Mouse (Mus musculus): Measurements from ENCODE around the gene Wdr34. TPM values are rescaled to one million over a fixed set of nuclear protein-coding genes. Genes with fewer than 3 reads are reported as not detected.

Wdr34 gene
- polyA plus RNA-seq, 1 experiment from 2014 or later = 24.1 TPM

DNA sequence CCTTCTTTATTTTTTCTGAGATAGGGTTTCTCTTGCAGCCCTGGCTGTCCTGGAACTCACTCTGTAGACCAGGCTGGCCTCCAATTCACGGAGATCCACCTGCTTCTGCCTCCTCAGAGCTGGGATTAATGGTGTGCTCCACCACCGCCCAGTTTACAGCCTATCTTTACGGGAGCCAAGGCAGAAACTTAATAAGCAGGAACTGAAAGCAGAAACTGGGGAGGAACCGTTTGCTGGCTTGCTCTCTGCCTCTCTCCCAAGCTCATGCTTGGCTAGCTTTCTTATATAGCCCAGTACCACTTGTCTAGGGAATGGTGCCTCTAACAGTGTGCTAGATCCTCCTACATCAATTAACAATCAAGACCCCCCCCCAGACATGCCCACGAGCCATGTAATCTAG lies 35.4 kb upstream of the Wdr34 start:
- Histone ChIP-seq H3K9me3 (replicated peaks; ENCODE audit: control insufficient read depth, low read length) (0 out of 2 replicates have a peak, but pooled peaks cover 3% of the 10 kb centered on the region), H3K4me3 (ENCODE audit: low read length) (no peak overlapping the region), H3K27ac (ENCODE audit: low read length) (no peak overlapping the region), H3K4me1 (ENCODE audit: control insufficient read depth, insufficient read depth, low read length) (peaks cover 2% of the 10 kb centered on the region; the same call in 1 of the 2 replicates), H3K4me2 (ENCODE audit: low read depth, low read length) (no peak overlapping the region), H3K9ac (ENCODE audit: low read length) (no peak overlapping the region), H3K27me3 (ENCODE audit: control insufficient read depth, insufficient read depth, low read length) (no peaks in the 10 kb centered on the region), H3K36me3 (ENCODE audit: control insufficient read depth, insufficient read depth) (peaks cover 7% of the 10 kb centered on the region; the same call in 1 of the 2 replicates)
- ATAC-seq (replicated peaks; ENCODE audit: extremely low read depth, insufficient read depth, low FRiP score) = no peak
- WGBS = 56% methylated on average over 5 of the region's 5 CpGs

DNA sequence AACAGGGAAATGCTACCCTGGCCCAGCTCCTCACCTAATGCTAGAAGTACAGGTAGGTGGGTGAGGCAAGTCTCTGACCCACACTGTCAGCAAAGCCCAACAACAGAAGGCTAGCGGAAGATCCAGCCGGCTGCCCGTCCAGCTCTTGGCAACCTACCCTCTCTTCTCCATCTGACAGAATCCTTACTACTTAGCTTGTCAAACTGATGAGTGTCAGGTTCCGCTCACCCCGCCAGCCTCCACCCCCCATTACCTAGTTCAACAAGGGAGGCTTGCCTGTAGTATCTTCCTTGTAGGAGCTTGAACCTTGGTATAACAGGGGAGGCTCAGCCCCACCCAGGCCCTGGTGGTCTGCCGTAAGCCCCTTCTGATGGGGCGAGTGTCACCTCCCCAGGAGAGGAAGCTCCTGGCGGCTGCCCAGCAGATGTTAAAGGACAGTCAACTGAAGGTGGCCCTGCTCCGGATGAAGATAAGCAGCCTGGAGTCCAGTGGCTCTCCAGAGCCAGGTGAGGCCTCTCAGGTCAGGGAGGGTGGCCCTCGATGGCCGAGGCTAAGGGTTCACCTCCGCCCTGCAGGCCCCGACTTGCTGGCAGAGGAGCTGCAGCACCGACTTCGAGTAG lies 31.6 kb upstream of the Wdr34 start:
- no peak for ATAC-seq (replicated peaks; ENCODE audit: extremely low read depth, insufficient read depth, low FRiP score)
- WGBS = 76% methylated on average over 15 of the region's 15 CpGs
- Histone ChIP-seq H3K4me2 (ENCODE audit: low read depth, low read length) (no peak overlapping the region), H3K36me3 (ENCODE audit: control insufficient read depth, insufficient read depth) (no peaks in the 10 kb centered on the region), H3K4me1 (ENCODE audit: control insufficient read depth, insufficient read depth, low read length) (peaks cover 11% of the 10 kb centered on the region), H3K27me3 (ENCODE audit: control insufficient read depth, insufficient read depth, low read length) (no peaks in the 10 kb centered on the region), H3K9ac (ENCODE audit: low read length) (no peak overlapping the region), H3K27ac (ENCODE audit: low read length) (no peak overlapping the region), H3K4me3 (ENCODE audit: low read length) (no peak overlapping the region), H3K9me3 (replicated peaks; ENCODE audit: control insufficient read depth, low read length) (no peaks in the 10 kb centered on the region)

DNA sequence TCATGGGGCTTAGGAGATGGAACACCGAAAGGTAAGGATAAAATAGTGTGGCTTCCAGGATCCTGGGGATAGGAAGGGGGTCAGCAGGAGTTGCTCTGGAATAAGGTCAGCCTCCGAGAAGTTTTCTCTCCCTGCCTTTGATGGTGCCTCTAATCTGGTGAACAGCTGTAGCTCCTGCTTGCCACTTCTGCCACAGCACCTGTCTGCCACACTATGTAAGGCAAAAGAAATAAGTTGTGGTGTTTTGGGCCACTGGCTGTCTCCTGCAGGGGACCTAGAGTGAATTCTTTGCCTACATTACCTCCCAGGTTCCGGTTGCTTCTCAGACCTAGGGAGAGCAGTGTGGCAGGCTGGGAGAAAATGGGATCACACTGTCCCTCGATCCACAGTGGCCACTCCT lies 30.1 kb upstream of the Wdr34 start:
- Histone ChIP-seq H3K4me1 (ENCODE audit: control insufficient read depth, insufficient read depth, low read length) (peaks cover 8% of the 10 kb centered on the region), H3K27me3 (ENCODE audit: control insufficient read depth, insufficient read depth, low read length) (no peaks in the 10 kb centered on the region), H3K9me3 (replicated peaks; ENCODE audit: control insufficient read depth, low read length) (no peaks in the 10 kb centered on the region), H3K4me3 (ENCODE audit: low read length) (peak overlapping the region; percentile 22; the same call in 1 of the 2 replicates), H3K9ac (ENCODE audit: low read length) (peak overlapping the region; percentile 77), H3K4me2 (ENCODE audit: low read depth, low read length) (peak overlapping the region; percentile 99), H3K27ac (ENCODE audit: low read length) (peak overlapping the region; percentile 85), H3K36me3 (ENCODE audit: control insufficient read depth, insufficient read depth) (no peaks in the 10 kb centered on the region)
- 69% methylated on average over 4 of the region's 4 CpGs for WGBS
- no peak for ATAC-seq (replicated peaks; ENCODE audit: extremely low read depth, insufficient read depth, low FRiP score)

DNA sequence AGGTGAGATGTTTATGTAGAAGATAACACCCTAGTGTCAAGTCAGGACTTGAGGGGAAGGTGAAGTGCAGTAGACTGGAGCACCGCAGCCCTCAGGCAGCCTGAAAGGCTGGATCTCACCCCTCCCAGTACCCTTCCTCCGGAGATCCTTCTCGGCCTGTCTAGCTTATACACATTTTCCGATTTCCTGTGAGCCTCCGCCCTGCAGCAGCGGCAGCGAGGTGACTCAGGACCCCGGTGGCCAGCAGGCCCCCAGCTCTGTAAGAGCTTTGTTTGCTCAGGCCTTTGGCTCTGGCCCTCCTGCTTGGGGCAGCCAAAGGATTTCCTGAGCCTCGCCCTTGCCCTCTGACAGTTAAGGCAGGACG lies 29.6 kb upstream of the Wdr34 start:
- peaks cover 8% of the 10 kb centered on the region for H3K4me1 ChIP-seq (ENCODE audit: control insufficient read depth, insufficient read depth, low read length)
- WGBS = 22% methylated on average over 10 of the region's 10 CpGs
- H3K9me3 ChIP-seq (replicated peaks; ENCODE audit: control insufficient read depth, low read length) = no peaks in the 10 kb centered on the region
- H3K27me3 ChIP-seq (ENCODE audit: control insufficient read depth, insufficient read depth, low read length) = no peaks in the 10 kb centered on the region
- peak overlapping the region; percentile 69 for H3K4me3 ChIP-seq (ENCODE audit: low read length)
- no peaks in the 10 kb centered on the region for H3K36me3 ChIP-seq (ENCODE audit: control insufficient read depth, insufficient read depth)
- H3K27ac ChIP-seq (ENCODE audit: low read length) = peak overlapping the region; percentile 85
- peak; percentile 50 for ATAC-seq (replicated peaks; ENCODE audit: extremely low read depth, insufficient read depth, low FRiP score)
- H3K9ac ChIP-seq (ENCODE audit: low read length) = peak overlapping the region; percentile 77
- H3K4me2 ChIP-seq (ENCODE audit: low read depth, low read length) = peak overlapping the region; percentile 99

DNA sequence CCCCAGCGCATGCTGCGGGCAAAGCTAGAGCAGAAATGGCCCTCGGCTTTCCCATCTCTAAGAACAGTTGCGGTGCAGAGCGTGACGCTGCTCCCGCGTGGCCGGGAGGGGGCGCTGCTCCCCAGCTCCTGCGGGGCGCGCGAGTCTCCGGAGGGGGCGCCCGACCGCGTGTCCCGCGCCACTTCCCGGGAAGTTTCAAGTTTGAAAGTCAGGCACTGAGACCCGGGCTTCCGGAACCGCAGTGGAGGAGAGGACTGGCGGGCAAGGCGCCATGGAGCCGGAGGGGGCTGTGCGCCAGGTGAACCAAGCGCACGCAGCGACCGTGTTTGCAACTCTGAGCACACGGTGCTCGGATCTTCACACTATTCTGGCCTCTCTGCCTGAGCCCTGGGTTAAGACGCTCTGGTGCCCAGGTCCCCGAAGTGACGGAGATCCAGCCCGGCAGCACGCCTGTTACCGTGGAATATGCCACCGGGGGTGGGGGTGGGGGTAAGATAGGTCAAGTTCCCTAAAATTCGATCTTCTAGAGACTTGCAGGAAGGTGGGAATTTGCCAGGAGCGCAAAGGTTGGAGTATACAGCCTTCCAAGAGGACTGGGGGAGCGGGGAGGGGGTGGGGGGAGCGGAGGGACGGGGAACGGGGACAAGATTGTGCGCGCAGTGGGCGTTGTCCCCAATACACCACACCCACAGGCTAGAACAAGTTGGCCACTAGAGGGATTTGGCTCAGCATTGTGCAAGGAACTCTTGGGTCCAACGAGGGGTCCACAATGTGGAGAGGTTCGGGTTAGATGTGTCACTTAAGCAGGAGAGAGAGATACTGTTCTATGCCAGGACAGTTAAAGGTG lies 29.0 kb upstream of the Wdr34 start, which contains the start of gene Pkn3:
Gene Pkn3, plus strand, starts transcription at position 183 of the 847 bp plus-strand sequence.
- ATAC-seq (replicated peaks; ENCODE audit: extremely low read depth, insufficient read depth, low FRiP score) = peak; percentile 68
- H3K4me3 ChIP-seq (ENCODE audit: low read length) = peak within 1 kb of the TSS; percentile 69
- peaks cover 8% of the 10 kb centered on the region for H3K4me1 ChIP-seq (ENCODE audit: control insufficient read depth, insufficient read depth, low read length)
- no peaks in the 10 kb centered on the region for H3K9me3 ChIP-seq (replicated peaks; ENCODE audit: control insufficient read depth, low read length)
- peak within 1 kb of the TSS; percentile 85 for H3K27ac ChIP-seq (ENCODE audit: low read length)
- peak within 1 kb of the TSS; percentile 99 for H3K4me2 ChIP-seq (ENCODE audit: low read depth, low read length)
- WGBS = under 1% methylated on average over 53 of the region's 53 CpGs
- H3K9ac ChIP-seq (ENCODE audit: low read length) = peak within 1 kb of the TSS; percentile 77
- no peaks in the 10 kb centered on the region for H3K27me3 ChIP-seq (ENCODE audit: control insufficient read depth, insufficient read depth, low read length)
- peaks cover 3% of the 10 kb centered on the region for H3K36me3 ChIP-seq (ENCODE audit: control insufficient read depth, insufficient read depth)

DNA sequence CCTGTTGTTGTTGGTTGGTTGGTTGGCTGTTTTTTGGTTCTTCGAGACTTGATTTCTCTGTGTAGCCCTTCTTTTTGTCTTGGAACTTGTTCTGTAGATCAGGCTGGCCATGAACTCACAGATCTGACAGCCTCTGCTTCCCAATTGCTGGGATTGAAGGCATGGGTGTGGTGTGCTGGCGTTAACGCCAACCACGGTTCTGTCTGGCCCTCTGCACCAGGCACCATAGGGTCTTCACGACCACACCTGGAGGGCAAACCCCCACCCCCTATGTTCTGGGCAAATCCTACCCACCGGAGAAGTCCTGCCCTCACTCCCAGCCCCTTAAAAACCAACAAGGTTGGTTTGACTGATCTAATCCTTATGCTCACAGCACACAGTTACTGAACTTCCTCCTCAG lies 28.3 kb upstream of the Wdr34 start:
- no peaks in the 10 kb centered on the region for H3K27me3 ChIP-seq (ENCODE audit: control insufficient read depth, insufficient read depth, low read length)
- H3K9me3 ChIP-seq (replicated peaks; ENCODE audit: control insufficient read depth, low read length) = no peaks in the 10 kb centered on the region
- H3K9ac ChIP-seq (ENCODE audit: low read length) = peak overlapping the region; percentile 77
- ATAC-seq (replicated peaks; ENCODE audit: extremely low read depth, insufficient read depth, low FRiP score) = no peak
- 57% methylated on average over 6 of the region's 6 CpGs for WGBS
- H3K4me3 ChIP-seq (ENCODE audit: low read length) = peak overlapping the region; percentile 69
- H3K27ac ChIP-seq (ENCODE audit: low read length) = peak overlapping the region; percentile 43; the same call in 1 of the 2 replicates
- H3K36me3 ChIP-seq (ENCODE audit: control insufficient read depth, insufficient read depth) = peaks cover 7% of the 10 kb centered on the region
- H3K4me2 ChIP-seq (ENCODE audit: low read depth, low read length) = peak overlapping the region; percentile 99
- H3K4me1 ChIP-seq (ENCODE audit: control insufficient read depth, insufficient read depth, low read length) = peaks cover 8% of the 10 kb centered on the region

DNA sequence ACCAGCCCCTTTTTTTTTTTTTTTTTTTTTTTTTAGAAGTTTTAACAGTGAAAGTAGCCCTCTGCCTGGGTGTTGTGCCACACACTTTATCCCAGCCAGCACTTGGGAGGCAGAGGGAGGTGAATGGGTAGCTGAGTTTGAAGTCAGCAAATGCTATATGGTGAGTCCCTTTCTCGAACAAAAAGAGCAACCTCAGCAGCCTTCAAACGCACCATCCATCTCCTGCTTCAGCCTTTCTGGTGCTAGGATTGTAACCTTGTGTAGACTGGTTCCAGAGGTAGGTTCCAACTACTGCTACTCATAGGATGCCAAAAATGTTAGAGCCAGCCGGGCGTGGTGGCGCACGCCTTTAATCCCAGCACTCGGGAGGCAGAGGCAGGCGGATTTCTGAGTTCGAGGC lies 27.8 kb upstream of the Wdr34 start:
- WGBS = 91% methylated on average over 9 of the region's 9 CpGs
- Histone ChIP-seq H3K4me3 (ENCODE audit: low read length) (no peak overlapping the region), H3K27me3 (ENCODE audit: control insufficient read depth, insufficient read depth, low read length) (no peaks in the 10 kb centered on the region), H3K4me1 (ENCODE audit: control insufficient read depth, insufficient read depth, low read length) (peaks cover 8% of the 10 kb centered on the region), H3K9ac (ENCODE audit: low read length) (no peak overlapping the region), H3K36me3 (ENCODE audit: control insufficient read depth, insufficient read depth) (peaks cover 7% of the 10 kb centered on the region), H3K9me3 (replicated peaks; ENCODE audit: control insufficient read depth, low read length) (no peaks in the 10 kb centered on the region), H3K27ac (ENCODE audit: low read length) (no peak overlapping the region), H3K4me2 (ENCODE audit: low read depth, low read length) (no peak overlapping the region)
- ATAC-seq (replicated peaks; ENCODE audit: extremely low read depth, insufficient read depth, low FRiP score) = no peak

GRCm38 (mm10) chr2:30075625-30076024 lies 26.9 kb upstream of the Wdr34 start:
- ATAC-seq (replicated peaks; ENCODE audit: extremely low read depth, insufficient read depth, low FRiP score) = no peak
- H3K27ac ChIP-seq (ENCODE audit: low read length) = no peak overlapping the region
- H3K27me3 ChIP-seq (ENCODE audit: control insufficient read depth, insufficient read depth, low read length) = no peaks in the 10 kb centered on the region
- peaks cover 8% of the 10 kb centered on the region for H3K36me3 ChIP-seq (ENCODE audit: control insufficient read depth, insufficient read depth)
- WGBS = 78% methylated on average over 3 of the region's 3 CpGs
- H3K4me2 ChIP-seq (ENCODE audit: low read depth, low read length) = no peak overlapping the region
- H3K4me1 ChIP-seq (ENCODE audit: control insufficient read depth, insufficient read depth, low read length) = peaks cover 8% of the 10 kb centered on the region
- H3K9ac ChIP-seq (ENCODE audit: low read length) = no peak overlapping the region
- H3K4me3 ChIP-seq (ENCODE audit: low read length) = no peak overlapping the region
- no peaks in the 10 kb centered on the region for H3K9me3 ChIP-seq (replicated peaks; ENCODE audit: control insufficient read depth, low read length)

DNA sequence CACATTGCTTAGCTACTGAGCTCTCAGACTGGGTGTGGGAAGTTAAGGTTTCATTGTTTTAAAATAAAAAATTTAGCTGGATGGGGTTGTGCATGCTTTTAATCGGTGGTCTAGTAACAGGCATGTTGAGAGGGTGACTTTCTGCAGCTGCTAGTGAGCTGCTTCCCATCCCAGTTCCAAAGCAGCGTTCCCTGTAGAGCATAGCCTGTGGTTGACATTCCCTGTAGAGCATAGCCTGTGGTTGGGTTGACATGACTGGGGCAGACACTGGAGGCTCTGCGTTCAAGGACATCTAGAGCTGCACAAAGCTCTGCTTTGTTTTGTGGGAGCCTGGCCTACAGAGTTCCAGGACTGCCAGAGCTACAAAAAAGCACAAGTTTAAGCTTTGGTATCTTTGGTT lies 24.6 kb upstream of the Wdr34 start:
- H3K4me2 ChIP-seq (ENCODE audit: low read depth, low read length) = no peak overlapping the region
- H3K27ac ChIP-seq (ENCODE audit: low read length) = no peak overlapping the region
- H3K4me1 ChIP-seq (ENCODE audit: control insufficient read depth, insufficient read depth, low read length) = peaks cover 7% of the 10 kb centered on the region
- H3K27me3 ChIP-seq (ENCODE audit: control insufficient read depth, insufficient read depth, low read length) = no peaks in the 10 kb centered on the region
- no peak overlapping the region for H3K4me3 ChIP-seq (ENCODE audit: low read length)
- peaks cover 29% of the 10 kb centered on the region for H3K36me3 ChIP-seq (ENCODE audit: control insufficient read depth, insufficient read depth)
- ATAC-seq (replicated peaks; ENCODE audit: extremely low read depth, insufficient read depth, low FRiP score) = no peak
- WGBS = 76% methylated on average over 3 of the region's 3 CpGs
- H3K9ac ChIP-seq (ENCODE audit: low read length) = no peak overlapping the region
- no peaks in the 10 kb centered on the region for H3K9me3 ChIP-seq (replicated peaks; ENCODE audit: control insufficient read depth, low read length)
